Mouse (Mus musculus): ENCODE measurements at regions not wholly inside any gene's neighbourhood (a gene's known extent, or its start where the extent isn't known, plus 50 kb on each side); places are given as distances from the start of the nearest gene placed in this dataset.
"Not testable (repeated sequence)": the region's sequence is repeated elsewhere in the genome, so short reads cannot be mapped to it uniquely, and the experiment has no call there.

DNA sequence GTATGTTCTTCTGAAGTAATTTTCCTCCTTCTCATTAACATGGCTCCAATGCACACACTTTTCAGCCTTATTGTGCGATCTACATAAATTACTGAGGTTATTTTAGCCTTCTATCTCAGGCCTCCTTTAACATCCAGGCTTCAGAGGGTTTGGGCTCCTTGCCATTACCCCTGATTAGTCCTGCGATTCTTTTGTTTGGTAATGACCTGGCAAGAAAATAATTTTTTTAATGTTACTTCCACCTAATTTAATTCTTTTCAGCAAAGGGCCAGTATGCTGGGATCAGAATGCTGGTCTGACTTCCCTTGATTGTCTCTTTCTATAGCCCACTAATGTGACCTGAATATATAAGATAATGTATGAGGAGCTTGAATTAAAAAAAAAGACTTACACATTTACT lies 739.4 kb downstream of the Tbl1xr1 start:
- no peak for DNase-seq (ENCODE audit: low spot score in 2 of 2)

GRCm38 (mm10) chr3:22826485-22826884 lies 750.0 kb downstream of the Tbl1xr1 start:
- no peak for DNase-seq (ENCODE audit: low spot score in 2 of 2)

DNA sequence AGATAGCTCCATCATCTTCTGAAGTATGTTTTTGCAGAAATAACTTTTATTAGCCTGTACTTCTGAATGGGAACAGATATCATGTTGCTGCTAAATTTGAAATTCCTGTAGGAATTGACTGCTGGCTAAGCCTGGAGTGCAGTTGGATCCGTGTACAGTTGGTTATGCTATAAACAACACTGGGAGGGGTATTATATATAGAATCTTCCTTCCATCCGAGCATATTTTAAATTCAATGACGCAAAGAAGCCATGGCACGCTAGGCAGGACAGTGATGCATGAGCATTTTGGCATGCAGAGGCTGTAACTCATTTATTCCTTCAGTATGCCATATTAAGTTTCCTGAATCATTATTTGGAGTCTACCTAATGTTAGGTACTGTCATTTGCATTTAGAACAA lies 762.5 kb downstream of the Tbl1xr1 start:
- DNase-seq (ENCODE audit: low spot score in 2 of 2), result no peak

DNA sequence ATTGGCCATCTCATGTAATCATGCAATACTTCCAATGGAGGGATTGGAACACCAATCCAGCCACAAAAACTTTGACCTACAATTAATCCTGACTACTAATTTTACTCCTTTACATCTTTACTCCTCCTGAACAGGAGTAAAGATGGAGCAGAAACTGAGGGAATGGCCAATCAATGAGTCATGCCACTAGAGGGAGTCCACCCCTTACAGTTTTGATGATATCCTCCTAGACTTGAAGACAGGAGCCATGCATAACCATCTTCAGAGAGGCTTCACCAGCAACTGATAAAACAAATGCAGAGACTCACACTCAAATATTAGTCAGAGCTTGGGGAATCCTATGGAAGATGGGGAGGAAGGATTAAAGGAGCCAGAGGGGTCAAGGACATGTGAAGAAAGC lies 774.0 kb downstream of the Tbl1xr1 start:
- no peak for DNase-seq (ENCODE audit: low spot score in 2 of 2)

GRCm38 (mm10) chr3:22863595-22863994 lies 787.1 kb downstream of the Tbl1xr1 start:
- DNase-seq (ENCODE audit: low spot score in 2 of 2), result no peak

DNA sequence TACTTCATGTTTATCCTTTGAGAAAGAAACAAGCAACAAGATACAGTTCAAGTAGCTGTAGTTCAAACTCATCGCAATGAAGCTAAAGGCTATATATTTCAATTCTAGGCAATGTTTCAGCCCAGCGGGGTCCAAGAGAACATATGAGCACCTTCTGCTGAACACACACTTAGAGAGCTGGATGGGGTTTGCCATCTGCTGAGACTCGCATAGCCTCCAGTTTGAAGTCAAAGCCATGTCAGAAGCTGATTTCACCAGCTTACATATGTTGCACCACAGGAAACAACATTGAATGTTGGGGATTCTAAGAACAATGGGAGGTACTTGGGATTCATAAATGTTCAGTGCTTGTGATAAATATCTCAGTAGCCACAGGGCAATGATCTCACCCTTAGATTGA lies 801.4 kb downstream of the Tbl1xr1 start:
- DNase-seq (ENCODE audit: low spot score in 2 of 2), result no peak

DNA sequence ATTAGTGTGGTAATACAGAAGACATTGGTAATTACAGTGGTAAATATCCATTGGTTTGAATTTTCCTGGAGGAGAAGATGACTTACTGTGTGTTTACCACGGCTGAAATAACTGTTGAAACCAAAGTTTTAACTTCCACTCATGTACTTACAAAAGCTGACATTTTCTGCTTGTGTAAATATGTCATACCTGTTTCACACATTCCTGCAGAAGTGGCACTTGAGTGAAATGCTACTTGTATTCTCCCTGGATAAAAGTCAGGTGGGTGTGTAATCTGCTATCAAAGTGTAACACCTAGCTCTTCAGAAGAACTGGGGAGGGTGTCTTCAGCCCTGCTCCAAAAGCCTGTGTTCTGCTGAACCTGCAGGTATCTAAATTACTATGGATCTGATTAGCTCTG lies 816.3 kb downstream of the Tbl1xr1 start:
- no peak for DNase-seq (ENCODE audit: low spot score in 2 of 2)

GRCm38 (mm10) chr3:22897651-22898050 lies 821.2 kb downstream of the Tbl1xr1 start:
- no peak for DNase-seq (ENCODE audit: low spot score in 2 of 2)

DNA sequence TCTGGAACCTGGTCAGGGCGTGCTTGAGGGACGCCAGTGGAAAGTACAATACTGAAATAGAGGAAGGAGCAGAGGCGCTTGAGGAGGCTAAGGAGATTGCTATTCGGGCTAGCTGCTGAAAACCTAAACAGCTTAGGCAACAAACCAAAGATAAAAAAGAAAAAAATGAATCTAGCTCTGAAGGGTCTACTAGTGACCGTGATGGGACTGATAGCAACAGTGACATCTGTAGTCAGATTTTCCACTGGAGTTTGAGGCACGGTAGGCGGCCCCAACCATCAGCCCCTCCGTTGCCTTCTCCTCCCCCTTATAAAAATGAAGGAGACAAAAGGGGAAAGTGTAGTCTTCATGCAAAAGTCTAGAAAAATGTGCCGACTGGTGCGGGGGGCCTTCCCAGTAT lies 824.5 kb downstream of the Tbl1xr1 start:
- no peak for DNase-seq (ENCODE audit: low spot score in 2 of 2)

GRCm38 (mm10) chr3:22928970-22929369 lies 852.5 kb downstream of the Tbl1xr1 start:
- DNase-seq (ENCODE audit: low spot score in 2 of 2), result no peak

DNA sequence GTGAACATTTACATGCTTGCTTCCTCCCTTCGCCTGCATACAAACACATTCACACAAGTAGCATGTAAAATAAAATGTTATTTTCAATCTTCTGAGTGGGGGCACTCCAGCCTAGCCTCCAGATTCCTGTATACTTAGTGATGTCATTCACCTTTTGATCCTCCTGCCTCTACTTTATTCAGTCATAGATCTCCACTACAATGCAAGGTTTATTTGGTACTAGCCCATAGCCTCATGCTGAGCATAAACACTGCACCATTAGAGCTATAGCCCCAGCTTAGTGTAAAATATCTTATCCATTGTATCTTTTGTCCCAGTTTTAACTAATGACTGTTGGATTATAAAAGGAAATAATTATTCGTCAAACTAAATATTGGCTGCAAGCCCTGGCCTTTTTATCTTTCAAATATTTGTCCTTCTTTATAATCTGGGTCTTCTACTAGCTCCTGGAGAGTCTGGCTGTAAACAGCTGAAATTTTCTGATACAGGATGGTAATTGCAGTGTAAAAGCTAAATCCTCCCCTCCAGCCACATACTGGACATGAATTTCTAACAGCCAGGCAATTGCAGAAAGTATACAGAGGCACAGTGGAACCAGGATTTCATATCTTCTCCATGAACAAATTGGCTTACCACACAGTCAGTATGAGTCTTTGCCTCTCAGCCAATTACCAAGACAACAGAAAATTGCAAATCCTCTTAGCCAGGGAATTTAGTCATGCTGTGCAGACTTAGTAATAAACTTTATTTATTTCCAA lies 853.5 kb downstream of the Tbl1xr1 start:
- DNase-seq (ENCODE audit: low spot score in 2 of 2), result no peak

- DNase-seq (ENCODE audit: low spot score in 2 of 2), result not testable (repeated sequence)
These were observed 869.2 kb downstream of the Tbl1xr1 start for GRCm38 (mm10) chr3:22945646-22946045.

GRCm38 (mm10) chr3:22947181-22947580 lies 870.7 kb downstream of the Tbl1xr1 start:
- no peak for DNase-seq (ENCODE audit: low spot score in 2 of 2)

DNA sequence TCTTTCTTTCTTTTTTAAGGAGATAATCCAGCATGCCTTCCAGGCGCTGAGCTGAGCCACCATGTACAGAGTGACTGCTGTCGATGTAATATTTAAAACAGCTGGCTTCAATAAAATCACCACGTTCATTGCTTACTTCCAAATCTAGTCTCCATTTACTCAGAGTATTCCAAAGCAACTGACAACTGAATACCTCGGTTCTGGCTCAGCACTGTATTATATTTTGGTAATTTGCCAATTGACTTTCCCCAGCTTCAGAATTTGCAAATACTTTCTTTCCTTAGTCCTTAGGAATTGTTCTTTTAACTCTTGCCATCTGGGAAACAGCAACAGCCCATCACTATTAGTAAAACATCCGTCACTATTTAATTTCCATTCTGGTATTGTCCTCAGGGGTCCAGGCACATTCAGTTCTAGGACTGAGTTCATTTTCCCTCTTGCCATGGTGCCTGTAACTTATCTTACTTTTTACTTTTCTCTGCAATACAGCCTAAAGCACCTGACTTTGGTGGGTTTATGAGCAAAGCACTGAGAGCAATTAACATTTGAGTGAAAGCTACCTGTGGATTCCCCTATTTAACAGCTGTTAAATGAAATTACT lies 871.8 kb downstream of the Tbl1xr1 start:
- no peak for DNase-seq (ENCODE audit: low spot score in 2 of 2)

GRCm38 (mm10) chr3:22957422-22957821 lies 881.0 kb downstream of the Tbl1xr1 start:
- no peak for DNase-seq (ENCODE audit: low spot score in 2 of 2)

- no peak for DNase-seq (ENCODE audit: low spot score in 2 of 2)
These were observed 896.2 kb downstream of the Tbl1xr1 start for GRCm38 (mm10) chr3:22972681-22973080.

DNA sequence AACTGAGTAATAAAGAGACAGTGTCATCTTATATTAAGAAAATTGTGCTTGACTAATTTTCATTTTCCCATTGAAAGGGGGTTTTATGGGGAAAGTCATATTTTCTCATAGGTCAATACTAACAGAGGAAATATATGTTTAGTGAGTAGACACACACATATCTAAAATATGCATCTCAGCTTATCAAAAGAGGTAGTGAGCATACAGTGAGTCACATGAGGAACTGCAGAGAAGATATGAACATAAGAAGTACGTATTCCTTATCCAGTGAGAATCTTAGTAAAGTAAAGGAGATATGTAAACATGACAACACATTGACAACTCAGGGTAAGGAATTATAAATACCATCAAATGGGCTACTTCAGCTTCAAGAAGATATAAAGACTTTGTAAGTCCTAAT lies 900.3 kb downstream of the Tbl1xr1 start:
- DNase-seq (ENCODE audit: low spot score in 2 of 2), result no peak

DNA sequence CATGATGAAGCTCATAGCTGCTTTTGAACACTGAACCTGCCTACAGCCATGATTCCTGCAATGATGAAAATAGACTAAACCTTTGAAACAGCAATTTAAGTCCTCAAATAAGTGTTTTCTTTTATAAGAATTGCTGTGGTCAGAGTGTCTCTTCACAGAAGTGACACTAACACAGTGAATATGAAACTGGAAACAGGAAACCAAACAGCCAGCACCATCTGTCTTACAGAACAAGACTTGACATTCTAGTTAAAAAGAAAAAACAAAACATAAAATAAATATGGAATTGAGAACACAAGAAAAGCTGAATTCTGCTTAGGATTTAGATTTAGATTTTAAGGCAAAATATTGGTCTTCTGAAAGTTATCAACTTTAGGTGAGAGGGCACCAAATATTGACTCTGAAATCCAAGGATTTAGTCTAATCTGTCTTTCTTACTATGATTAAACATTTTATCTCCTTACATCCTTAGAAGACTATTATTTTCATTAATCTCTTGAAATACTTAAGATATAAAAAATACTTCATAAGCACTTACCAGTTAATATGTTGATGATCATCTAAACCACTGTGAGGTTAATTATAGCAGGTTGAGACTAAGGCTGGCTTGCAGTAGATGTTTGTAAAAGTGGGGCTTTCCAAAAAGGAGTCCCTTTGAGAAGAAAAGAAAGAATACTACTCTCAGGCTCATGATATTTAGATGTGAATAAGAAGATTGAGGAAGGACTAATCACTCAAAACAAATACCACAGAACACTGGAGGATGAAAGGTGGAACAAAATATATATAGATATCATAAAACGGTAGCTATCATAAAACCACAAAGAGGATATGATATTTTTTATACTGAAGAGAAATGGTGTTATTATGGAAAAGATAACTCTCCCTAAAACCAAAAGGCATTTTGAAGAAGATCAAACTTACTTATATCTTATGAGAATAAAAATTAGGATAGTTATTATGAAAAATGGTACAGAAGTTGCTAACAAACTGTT lies 903.7 kb downstream of the Tbl1xr1 start:
- DNase-seq (ENCODE audit: low spot score in 2 of 2), result no peak

DNA sequence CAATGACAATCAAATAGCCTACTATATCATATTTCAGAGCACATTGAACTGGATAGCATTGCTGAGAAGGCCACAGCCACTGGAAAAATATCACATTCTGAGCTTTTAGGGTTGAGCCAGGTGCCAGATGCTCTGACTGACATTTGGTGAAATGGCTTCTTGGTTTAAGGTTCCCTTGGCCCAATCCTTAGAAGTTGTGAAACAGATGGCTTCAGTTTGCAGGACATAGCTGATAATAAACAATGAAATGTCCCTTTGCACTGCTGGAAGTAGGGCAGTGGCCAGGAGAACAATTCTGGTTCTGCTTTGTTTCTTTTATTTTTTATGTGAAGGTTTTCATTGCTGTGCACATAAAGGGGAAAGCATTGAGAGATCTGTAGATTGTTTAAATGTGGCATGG lies 906.0 kb downstream of the Tbl1xr1 start:
- DNase-seq (ENCODE audit: low spot score in 2 of 2), result no peak

- DNase-seq (ENCODE audit: low spot score in 2 of 2), result no peak
These were observed 913.8 kb downstream of the Tbl1xr1 start for GRCm38 (mm10) chr3:22990136-22990820.

DNA sequence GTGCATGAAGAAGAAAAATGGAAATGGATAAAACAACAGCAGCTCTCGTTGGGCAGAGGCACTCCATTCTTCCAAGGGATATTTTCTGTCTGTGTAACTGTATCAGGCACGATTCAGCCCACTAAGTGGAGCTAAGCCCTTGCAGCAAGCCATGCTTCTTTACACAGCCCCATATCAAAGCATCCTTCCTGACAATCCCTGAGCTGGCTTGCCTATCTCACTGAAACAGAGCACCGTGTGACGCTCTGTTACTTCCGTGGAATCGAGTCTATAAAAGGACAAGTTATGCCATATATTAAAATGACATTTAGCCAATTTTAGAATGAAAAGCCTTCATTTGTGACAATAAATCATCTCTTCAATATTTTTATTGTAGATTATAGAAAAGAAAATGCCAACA lies 918.8 kb downstream of the Tbl1xr1 start:
- DNase-seq (ENCODE audit: low spot score in 2 of 2), result no peak

GRCm38 (mm10) chr3:22995833-22996232 lies 919.4 kb downstream of the Tbl1xr1 start:
- DNase-seq (ENCODE audit: low spot score in 2 of 2), result no peak
